Mouse (Mus musculus) thymus, postnatal 4 days (tissue): Measurements from ENCODE around the gene Blvra.
A peak's percentile ranks its signal among the peaks of the same experiment; 100 is the strongest.

Experiments
- DNase-seq: peaks from one replicate; pipeline ENCODE4 v3.0.0; 2021

Blvra gene

GRCm38 (mm10) chr2:127137838-127138420 lies 67.5 kb downstream of the Blvra start:
- DNase-seq = no peak

GRCm38 (mm10) chr2:127138449-127138848 lies 68.0 kb downstream of the Blvra start:
- no peak for DNase-seq

- no peak for DNase-seq
Measured at GRCm38 (mm10) chr2:127139094-127139493, 68.6 kb downstream of the Blvra start.

- DNase-seq = no peak
Measured at GRCm38 (mm10) chr2:127139605-127140004, 69.1 kb downstream of the Blvra start.

GRCm38 (mm10) chr2:127140011-127140410 lies 69.5 kb downstream of the Blvra start:
- DNase-seq = no peak

- no peak for DNase-seq
Measured at GRCm38 (mm10) chr2:127142031-127142430, 71.6 kb downstream of the Blvra start.

- DNase-seq = peak; percentile 21
Measured at GRCm38 (mm10) chr2:127142577-127143157, 72.2 kb downstream of the Blvra start.

GRCm38 (mm10) chr2:127143158-127144063 lies 72.9 kb downstream of the Blvra start, which contains the start of gene Itpripl1:
Itpripl1 (minus strand) TSS chr2:127143442.
- peak; percentile 79 for DNase-seq

- no peak for DNase-seq
Measured at GRCm38 (mm10) chr2:127145699-127146098, 75.2 kb downstream of the Blvra start.
